Mouse (Mus musculus) cerebellum, adult 9-11 months (tissue): ENCODE measurements around the gene Znrf3.
A peak's percentile ranks its signal among the peaks of the same experiment; 100 is the strongest.

Experiments used
- DNase-seq: peaks from one replicate; pipeline ENCODE4 v3.0.0; 2022

The Znrf3 gene

DNA sequence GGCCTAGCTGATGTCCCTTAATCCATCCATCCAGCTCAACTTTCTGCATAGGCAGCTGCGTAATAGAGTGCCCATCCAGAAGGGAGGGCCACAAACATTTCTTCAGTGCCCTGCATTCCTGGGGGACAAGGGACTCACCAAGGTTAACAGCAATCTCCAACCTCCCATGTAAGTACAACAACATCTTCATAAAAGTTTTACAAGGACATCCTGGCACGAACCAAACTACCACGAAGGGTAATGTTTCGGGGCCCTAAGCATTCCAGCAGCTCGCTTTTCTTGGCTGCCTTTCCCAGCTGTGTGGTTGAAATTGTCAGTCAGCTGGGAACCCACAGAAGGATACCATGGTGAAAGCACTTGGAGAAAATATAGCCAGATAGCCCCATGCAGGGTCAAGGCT lies 63.4 kb downstream of the Znrf3 start:
- DNase-seq, result no peak

DNA sequence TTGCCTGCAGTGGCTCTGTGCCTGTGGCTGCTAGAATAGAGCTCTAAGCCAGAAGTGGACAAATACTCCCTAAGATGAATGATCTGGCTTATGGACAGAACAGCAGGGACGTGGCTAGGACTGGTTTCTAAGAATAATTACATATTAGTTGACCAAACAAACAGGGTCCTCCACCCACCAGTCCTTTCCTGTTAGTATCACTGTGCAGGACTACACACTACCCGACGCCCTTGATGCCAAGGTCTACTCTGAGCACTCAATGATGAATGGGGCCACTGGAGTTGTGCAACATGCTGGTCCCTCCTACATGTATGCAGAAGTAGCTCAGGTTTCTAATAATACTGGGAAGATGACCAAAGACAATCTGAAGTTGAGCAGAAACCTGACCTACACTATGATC lies 64.4 kb downstream of the Znrf3 start:
- DNase-seq, result no peak

DNA sequence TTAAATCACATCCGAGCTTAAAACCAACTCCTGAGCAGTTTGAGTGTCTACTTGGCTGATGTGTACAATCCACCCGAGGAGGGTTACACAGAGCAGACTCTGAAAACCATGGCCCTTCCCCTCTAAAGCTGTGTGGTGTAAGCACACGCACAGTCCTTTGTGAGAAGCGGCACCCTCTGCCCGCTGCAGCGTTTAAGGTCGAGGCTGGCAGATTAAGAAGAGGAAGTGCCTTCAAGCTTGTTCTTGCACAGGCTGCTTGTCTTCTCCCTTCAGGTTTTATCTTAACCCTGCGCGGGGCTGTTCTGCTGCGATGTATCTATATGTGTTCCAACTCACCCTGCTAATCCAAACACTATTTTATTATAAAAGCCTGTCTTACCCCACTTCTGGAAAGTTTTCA lies 75.5 kb downstream of the Znrf3 start:
- DNase-seq, result no peak

DNA sequence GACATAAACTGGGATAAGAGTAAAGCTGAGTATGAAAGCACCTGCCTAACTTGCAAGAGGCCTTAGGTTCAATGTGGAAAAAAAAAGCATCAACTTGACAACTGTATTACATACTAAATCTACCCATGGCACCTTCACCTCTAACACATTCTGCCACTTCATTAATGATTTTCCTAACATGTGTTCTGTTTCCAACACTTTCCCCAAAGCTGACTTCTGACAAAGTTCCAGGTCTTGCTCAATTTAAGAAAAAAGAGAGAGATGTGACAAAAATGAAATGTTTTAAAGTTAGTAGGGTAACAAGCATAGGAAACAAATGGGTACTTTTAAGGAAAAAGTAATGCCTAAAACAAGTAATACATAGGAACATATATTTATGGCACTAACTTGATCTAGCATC lies 76.2 kb downstream of the Znrf3 start:
- no peak for DNase-seq

DNA sequence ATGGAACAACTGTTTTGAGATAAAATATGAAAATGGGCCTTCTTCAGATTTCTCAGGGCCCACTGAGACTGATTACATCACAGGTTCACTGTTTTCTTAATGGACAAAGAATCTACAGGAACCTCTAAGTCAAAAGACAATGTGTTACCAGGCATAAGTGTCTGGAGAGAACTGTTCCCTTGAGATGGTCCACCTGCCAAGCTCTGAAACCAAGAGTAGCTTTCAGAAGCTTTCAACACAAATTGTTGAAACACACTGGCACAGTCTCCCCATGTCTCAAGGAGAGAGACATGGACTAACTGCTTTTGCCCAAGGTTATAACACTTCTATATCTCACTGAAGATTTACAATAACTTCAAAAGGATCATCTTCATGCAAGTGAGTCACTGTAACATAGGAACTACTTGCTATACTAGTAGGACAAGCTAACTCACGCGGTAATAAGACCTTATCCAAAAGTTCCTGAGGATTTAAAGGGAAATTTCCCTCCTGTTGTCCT lies 89.3 kb downstream of the Znrf3 start:
- DNase-seq, result no peak

DNA sequence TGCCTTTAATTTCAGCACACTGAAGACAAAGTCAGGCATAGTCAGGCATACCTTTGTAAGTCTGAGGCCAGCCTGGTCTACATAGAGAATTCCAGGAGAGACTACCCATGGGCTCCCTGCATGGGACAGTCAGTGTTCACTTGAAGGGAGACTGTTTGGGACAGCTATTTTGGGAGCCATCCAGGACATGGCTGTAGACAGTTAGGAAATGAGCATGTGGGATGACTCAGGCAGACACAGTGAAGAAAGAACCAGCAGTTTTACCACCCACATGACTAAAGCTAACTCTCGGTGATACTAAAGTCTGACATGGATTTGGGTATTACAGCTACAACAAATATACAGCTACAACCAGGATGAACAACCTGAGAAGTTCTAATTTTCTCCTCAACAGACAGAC lies 89.9 kb downstream of the Znrf3 start:
- DNase-seq, result no peak

DNA sequence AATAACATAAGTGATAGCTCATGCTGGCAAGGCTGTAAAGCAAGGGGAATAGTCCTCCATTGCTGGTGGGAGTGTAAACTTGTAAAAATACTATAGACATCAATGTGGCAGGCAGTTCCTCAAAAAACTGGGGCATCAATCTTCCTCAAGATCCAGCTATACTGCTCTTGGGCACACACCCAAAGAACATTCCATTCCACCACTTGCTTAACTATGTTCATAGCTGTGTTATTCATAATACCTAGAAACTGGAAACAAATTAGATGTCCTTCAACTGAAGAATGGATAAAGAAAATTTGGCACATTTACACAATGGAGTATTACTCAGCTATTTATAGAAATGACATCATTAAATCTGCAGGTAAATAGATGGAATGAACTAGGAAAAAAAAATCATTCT lies 91.6 kb downstream of the Znrf3 start:
- DNase-seq, result no peak

DNA sequence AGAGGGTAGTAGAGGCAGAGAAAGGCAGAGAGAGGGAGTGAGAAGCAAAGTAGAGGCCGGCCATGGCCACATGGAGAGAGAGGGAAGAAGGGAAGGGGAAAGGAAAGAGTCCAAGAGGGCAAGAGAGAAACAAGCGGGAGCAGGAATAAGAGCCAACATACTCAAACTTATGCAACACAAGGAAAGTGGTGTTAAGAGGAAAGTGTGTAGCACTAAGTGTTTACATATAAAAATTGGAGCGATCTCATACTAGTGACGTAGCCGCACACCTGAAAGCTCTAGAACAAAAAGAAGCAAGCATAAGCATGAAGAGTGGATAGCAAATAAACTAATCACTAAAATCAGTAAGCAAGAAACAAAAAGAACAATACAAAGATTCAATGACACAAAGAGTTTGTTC lies 95.2 kb downstream of the Znrf3 start:
- DNase-seq, result no peak

DNA sequence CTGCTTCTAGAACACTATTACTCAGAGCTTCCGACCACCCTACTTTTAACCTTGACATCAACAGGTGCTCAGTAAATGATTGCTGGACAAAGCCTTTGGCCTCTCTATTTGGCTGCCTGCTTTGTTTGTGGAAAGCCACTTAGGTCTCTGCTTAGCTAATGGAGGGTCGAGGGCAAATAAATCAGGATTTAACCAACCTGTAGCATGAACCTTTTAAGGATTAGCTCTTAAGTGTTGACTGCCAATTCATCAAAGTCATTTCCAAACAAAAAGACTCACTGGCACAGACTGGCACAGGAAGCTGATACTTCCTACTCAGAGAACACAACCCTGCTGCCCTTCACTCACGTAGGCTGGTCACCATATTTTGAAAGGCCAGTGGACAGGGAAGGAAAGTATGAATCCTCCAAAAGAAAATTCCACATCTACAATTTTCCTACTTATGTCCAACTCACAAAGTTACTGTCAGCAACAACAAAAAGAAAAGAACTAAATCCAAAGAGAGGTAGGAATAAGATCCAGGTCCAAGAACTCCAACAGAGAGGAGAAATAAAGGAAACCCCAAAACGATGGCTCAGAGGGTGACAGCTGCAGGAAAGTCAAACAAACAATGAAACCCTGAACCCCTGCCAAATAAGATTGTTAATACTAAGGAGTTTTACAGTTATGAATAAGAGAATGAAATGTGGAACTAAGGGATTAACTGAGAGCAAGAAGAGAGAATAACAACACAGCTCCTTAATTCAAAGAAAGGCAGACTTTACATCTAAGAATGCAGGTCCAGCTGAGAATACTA lies 97.6 kb downstream of the Znrf3 start:
- no peak for DNase-seq

DNA sequence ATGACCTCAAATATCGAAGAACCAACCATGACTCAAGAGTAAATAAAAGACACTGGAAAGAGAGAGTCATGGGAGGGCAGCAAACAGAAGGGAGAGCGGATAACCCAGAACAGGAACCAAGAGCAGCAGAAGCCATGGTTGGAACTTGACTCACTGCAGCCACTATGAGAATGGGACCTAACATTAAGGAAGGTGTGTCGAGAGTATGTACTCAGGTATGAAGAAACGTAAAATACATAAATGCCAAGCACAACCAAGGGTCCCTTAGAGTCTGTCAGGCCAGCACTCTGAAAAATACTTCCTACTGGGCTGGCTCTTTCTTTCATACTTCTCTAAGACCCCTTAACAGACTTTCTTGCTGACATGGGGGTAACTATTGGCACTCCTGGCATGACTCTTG lies 100.9 kb downstream of the Znrf3 start:
- DNase-seq, result no peak

DNA sequence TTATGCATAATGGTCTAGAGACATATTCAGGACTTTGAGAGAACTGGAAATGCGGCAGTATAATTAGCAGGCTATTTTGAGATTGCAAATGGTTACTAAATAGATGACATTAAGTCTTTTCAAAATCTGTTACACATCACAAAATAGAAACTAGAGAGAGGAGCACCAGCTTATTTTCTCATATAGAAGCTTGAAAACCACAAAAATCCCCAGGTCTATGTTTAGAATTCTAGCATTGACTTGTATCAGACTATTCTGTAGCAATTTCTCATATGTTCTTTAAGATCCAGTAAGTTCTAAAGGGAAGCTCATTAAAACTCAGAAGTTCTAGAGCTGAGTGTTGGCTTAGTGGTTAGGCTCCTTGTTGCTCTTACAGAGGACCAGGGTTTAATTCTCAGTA lies 104.9 kb downstream of the Znrf3 start:
- no peak for DNase-seq

DNA sequence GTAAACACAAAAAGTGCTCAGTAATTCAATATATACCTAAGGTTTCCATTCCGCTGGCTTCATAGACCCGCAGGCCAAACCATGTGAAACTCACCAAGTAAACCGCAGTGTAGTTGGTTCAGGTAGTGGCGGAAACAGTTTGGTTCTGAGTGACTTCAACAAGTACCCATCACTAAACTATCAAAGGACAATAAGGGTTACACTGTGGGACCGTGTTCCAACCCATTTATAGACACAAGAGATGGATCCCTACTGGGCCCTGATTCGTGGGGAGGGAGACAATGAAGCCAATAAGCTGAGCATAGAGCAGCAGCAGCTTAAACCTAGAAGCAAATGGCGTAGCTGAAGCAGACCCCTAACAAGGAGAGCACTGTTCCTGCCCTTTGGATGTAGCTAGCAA lies 107.8 kb downstream of the Znrf3 start:
- DNase-seq, result no peak

DNA sequence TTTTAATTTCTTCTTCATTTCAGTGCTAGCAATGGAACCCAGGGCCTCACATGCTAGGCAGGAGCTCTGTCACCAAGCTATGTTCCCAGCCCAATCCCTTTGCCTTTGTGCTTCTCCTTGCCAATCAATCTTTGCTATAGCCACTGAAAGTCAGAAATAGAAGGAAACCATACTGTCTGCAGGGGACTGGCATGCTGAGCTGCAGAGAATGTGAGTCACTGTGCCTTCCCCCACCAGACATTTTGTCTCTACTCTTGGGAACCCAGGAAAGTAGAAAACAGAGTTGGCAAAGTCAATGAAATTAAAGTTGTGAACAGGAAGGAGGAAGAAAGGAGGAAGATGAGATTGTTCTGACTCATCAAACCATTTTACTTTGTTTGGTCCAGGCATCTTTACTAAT lies 108.4 kb downstream of the Znrf3 start:
- no peak for DNase-seq

DNA sequence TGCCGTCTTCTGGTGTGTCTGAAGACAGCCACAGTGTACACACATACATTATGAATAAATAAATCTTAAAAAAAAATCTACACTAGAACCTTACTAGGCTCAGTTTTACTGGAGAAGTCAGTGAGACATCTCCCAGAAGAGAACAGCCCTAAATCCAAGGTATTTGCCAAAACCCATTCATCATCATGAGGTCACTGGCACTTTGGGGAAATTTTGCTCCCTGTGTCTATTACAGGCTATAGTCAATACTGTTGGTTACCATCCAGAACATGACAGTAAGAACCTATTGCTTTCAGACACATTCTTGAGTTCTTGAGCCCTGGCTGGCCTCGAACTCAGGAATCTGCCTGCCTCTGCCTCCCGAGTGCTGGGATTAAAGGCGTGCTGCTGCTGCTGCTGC lies 113.8 kb downstream of the Znrf3 start:
- no peak for DNase-seq

DNA sequence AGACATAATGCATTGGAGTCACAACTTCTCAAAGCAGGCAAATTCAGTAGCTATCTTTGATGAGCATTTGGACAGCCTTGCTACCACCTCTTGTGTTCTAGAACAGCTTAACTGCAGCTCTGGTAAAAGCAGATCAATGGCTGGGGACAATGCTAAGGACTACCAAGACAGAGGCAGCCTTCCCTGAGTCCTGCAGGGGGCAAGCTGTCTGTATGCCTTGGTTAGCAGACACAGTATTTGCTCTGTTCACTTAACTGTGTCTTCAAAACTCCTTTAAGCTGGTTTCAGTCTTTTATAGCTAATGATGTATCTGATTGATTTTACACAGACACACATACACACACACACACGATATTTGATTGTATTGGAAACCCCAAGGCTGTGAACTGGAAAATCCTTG lies 117.0 kb downstream of the Znrf3 start:
- no peak for DNase-seq

DNA sequence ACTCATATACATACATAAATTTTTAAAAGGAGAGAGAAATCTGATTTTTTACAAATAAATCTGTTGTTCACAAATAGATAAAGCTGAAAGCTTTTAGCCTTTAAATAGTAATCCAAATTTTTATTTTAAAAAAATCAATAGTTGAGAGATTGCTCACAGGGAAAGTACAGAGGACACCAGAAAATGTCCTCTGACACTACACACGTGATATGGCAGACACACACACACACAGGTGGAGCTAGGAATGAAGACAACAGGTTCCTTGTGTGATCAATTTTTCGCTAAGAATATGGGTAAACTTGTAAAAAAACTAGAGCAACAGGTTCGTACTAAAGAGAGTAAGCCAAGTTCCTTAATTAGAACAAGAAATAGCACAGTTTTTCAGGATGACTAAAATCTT lies 118.4 kb downstream of the Znrf3 start:
- DNase-seq, result no peak

DNA sequence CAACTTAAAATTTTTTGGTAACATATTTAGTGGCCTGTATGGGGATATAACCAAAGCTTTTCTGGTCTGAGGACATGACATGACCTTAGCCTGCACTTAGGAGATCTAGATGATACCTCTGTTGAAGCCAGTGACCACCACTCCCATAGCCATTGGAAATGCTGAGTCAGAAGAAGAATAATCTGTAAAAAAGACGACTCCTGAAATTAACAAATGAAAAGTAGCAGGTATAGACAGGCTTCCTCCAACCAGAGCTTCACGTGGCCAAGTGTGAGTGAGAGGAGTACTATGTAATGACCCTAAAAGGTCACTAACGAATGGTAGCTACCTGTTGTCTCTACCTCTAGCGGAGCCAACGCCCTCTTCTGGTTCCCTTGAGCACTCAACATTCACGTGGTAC lies 119.4 kb downstream of the Znrf3 start:
- DNase-seq, result no peak

DNA sequence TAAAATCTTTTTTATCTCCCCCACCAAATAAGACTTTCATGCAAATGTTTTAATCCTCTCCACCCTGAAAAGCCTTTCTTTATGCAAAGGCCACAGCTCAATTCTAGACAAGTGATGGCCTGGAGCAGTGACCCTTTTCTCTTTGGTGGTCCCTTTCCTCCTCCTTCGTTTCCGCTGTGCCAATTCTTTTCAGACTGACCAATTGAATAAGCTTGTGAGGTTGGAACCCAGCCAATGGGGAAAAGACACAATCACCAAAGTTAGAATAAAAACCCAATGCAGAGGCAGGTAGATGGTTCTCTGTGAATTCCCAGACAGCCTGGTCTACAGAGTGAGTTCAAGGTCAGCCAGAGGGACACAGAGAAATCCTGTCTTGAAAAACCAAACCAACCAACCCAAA lies 120.4 kb downstream of the Znrf3 start:
- DNase-seq, result no peak

DNA sequence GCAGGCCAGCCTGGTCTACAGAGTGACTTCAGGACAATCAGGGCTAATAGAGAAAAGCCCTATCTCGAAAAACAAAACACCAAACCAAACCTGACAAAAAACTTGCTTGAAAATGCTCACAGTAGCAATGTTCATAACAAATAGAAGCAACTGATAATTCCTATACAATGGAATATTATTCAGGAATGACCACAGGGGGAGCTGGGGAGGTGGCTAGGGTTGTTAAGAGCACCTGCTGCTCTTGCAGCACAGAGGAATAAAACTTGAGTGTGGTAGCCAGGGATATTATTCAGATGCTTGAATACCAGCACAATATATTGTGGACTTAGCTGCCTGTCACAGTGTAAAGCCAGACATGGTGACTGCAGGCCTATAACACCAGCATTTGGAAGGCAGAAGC lies 123.0 kb downstream of the Znrf3 start:
- DNase-seq, result no peak

DNA sequence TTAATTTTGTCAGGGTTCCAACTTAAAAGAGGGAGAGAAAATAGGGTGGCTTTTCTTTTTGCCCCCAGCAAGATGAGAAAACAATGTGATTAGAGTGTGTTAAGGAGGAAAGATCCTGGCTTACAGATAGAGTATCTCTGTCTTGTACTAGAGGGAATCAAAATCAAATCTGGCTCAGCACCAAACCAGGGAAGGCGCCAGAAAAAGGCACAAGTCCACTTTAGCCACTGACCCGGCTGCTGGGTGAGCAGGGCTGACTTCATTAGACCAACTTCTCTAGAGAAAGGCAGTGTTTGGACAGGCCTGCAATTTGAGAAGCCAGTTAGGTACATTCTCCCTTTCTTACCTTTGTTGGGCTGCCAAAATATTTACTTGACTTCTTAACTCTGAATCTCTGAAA lies 125.7 kb downstream of the Znrf3 start:
- no peak for DNase-seq

DNA sequence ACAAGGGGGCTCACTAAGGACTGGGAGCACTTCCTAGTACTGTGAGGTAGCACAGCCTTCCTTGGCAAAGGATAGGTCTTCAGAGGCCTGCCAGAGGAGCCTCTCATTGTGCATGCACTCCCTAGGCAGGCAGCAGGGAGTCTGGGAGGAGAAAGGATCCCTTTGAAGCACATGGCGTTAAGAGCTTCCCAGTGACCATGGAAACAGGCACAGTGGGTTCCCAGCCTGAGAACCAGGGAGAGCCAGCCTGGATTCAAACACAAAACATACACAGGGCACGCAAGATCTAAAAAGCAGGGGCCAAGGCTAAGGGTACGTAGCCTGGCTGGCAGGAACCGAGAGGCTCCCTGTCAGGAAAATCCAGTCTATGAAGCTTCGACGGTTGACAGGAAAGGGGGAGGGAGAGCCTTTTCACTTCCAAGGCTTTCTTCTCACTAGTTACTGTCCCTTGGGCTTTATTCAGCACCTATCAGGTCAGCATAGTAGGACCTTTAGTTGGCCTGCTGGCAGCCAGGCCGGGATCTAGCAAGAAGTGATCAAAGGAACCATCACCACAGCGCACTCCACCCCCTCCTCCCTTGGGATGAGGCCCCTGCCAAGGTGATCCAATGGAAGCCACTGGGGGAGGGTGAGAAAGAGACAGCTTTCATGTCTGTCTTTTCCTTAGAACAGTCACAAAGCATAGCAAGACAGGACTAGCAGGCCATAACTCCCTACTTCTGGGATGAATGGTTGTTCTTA lies 126.4 kb downstream of the Znrf3 start:
- peak; percentile 49 for DNase-seq

DNA sequence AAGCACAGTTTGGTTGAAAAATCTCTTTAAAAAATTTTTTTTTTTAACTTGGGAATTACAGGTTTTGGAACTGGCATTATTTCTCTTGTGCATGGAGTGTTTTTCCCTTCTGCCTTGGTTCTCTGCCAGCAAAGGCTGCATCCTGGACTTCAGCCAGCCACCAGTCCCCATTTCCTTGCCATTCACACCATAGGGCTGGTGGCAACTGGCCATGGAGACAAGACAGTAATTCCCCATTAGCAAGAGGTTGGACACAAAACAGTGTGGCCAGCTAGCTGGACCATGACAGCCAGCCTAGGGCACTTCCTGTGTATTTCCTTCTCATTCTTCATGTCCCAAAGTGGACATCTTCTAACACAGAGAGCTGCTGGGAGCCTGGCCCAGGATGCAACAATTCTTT lies 129.9 kb downstream of the Znrf3 start:
- peak; percentile 94 for DNase-seq

DNA sequence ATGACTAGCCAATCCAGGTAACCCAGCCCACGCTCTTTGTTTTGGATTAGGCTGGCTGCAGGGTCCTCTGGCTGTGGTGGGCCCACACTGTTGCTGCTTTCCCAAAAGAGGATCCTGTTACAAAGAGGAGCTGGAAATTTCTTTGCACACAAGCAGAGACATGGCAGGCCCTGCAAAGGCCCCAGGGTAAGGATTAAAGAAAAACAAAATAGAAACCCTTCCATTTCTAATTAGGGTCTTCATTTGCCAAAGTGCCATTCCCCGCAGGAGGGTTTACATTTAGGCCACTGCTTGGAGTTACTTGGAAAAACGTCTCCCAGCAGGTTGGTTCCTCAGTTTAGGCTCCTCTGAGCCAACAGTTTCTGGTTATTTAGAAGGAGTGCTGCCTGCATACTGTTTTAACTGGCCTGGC lies 130.3 kb downstream of the Znrf3 start:
- DNase-seq, result no peak
